Mouse (Mus musculus): ENCODE results near the gene Opa3. TPM values are rescaled to one million over a fixed set of nuclear protein-coding genes. Genes with fewer than 3 reads are reported as not detected.

The Opa3 gene
- total RNA-seq, 2 experiments from 2014 or later: 41.3 to 47.1 TPM

Small RNA genes within 50 kb of the gene (microRNA-seq; reads per million reads assigned to microRNA genes)
- 101 reads per million, percentile 60 among the genes with 10 or more reads in this experiment for gene Mir330

Other genes starting within 250 kb of the Opa3 start
- not detected for gene Nanos2, start 240.9 kb upstream of the Opa3 start, total RNA-seq (2021)
- gene Mypop, start 237.1 kb upstream of the Opa3 start, total RNA-seq (2021): 1 to 10 TPM; 8.7 to 8.9 TPM
- gene Irf2bp1, start 224.3 kb upstream of the Opa3 start, total RNA-seq (2021): 10 to 100 TPM; 18.3 to 18.5 TPM
- gene Foxa3, start 204.8 kb upstream of the Opa3 start, total RNA-seq (2021): under 1 TPM in 1 of 2 experiments, not detected in 1; 0.09 TPM
- 10 to 100 TPM; 74.1 to 74.6 TPM for gene Sympk, start 204.0 kb upstream of the Opa3 start, total RNA-seq (2021)
- not detected for gene Rsph6a, start 173.6 kb upstream of the Opa3 start, total RNA-seq (2021)
- 10 to 100 TPM; 33.8 to 39.1 TPM for gene Dmwd, start 152.1 kb upstream of the Opa3 start, total RNA-seq (2021)
- 100 to 1,000 TPM; 232 to 265 TPM for gene Dmpk, start 144.5 kb upstream of the Opa3 start, total RNA-seq (2021)
- gene Six5, start 133.7 kb upstream of the Opa3 start, total RNA-seq (2021): 1 to 10 TPM; 1.7 to 2.1 TPM
- gene Gm4969, start 110.0 kb upstream of the Opa3 start, total RNA-seq (2021): not detected
- 1 to 10 TPM; 2.2 to 2.6 TPM for gene Fbxo46, start 108.5 kb upstream of the Opa3 start, total RNA-seq (2021)
- gene Qpctl, start 79.0 kb upstream of the Opa3 start, total RNA-seq (2021): 1 to 10 TPM; 1.9 to 2.0 TPM
- gene Snrpd2, start 78.6 kb upstream of the Opa3 start, total RNA-seq (2021): 10 to 100 TPM; 50.5 to 55.4 TPM
- not detected for gene Gipr, start 62.2 kb upstream of the Opa3 start, total RNA-seq (2021)
- gene Eml2, start 51.9 kb upstream of the Opa3 start, total RNA-seq (2021): 10 to 100 TPM; 13.9 to 15.0 TPM
- gene Gpr4, start 15.8 kb upstream of the Opa3 start, total RNA-seq (2021): 1 to 10 TPM; 1.3 to 3.3 TPM
- 10 to 100 TPM; 11.6 to 22.2 TPM for gene Vasp, start 43.5 kb downstream of the Opa3 start, total RNA-seq (2021)
- gene Ppm1n, start 51.7 kb downstream of the Opa3 start, total RNA-seq (2021): under 1 TPM; 0.30 to 0.36 TPM
- 1,000 to 10,000 TPM; 1,025 to 1,102 TPM for gene Rtn2, start 54.3 kb downstream of the Opa3 start, total RNA-seq (2021)
- gene Fosb, start 81.7 kb downstream of the Opa3 start, total RNA-seq (2021): 1 to 10 TPM in 1 of 2 experiments, under 1 TPM in 1; 0.57 to 2.5 TPM
- 10 to 100 TPM; 30.0 to 30.8 TPM for gene Ercc1, start 116.4 kb downstream of the Opa3 start, total RNA-seq (2021)
- gene Cd3eap, start 131.1 kb downstream of the Opa3 start, total RNA-seq (2021): 10 to 100 TPM; 10.8 to 11.4 TPM
- gene Ppp1r13l, start 131.4 kb downstream of the Opa3 start, total RNA-seq (2021): 1 to 10 TPM; 3.6 to 5.3 TPM
- gene Ercc2, start 153.7 kb downstream of the Opa3 start, total RNA-seq (2021): 10 to 100 TPM in 1 of 2 experiments, 1 to 10 TPM in 1; 9.0 to 10.6 TPM
- gene Klc3, start 175.8 kb downstream of the Opa3 start, total RNA-seq (2021): under 1 TPM in 1 of 2 experiments, not detected in 1; 0.21 TPM
- gene Ckm, start 176.4 kb downstream of the Opa3 start, total RNA-seq (2021): over 10,000 TPM; 37,972 to 42,859 TPM
- gene Mark4, start 230.5 kb downstream of the Opa3 start, total RNA-seq (2021): 10 to 100 TPM; 18.5 to 20.8 TPM
- 1 to 10 TPM in 1 of 2 experiments, under 1 TPM in 1; 0.57 to 1.5 TPM for gene Exoc3l2, start 235.0 kb downstream of the Opa3 start, total RNA-seq (2021)

Data from gastrocnemius, adult 18-20 months (tissue).